Comparison of ENCODE assay signal across 8 mouse cellular contexts in the genomic region with DNA sequence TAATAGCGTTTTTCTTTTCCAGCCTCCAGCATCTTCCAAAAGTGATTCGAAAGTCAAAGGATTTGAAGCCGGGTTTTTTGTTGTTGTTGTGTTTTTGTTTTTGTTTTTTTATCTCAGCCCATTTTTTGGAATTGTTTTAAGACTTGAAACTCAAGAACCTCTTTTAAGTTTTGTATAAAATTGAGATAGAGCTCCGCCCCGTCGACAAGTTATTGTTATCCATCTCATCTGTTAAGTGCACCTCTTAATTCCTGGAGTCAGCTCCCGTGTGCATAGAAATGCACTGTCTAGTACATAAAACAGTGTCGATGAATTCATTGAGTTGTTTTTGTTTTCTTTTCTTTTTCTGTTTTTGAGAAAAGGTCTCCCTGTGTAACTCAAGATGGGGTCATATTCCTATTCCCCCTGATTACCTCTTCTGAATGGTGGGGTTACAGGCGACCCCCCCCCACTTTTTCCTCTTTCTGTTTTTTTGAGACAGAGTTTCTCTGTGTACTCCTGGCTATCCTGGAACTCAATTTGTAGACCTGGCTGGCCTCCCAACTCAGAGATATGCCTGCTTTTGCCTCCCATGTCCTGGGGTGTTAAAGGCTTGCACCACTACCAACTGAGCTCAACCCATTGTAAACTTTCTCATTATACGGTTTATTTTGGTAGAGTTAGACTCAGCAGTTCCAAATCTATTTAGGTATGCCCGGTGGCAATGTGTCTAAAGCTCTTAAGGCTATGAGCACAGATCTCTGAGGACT. TPM values are rescaled to one million over a fixed set of nuclear protein-coding genes. Genes with fewer than 3 reads are reported as not detected.
A peak's percentile ranks its signal among the peaks of the same experiment; 100 is the strongest.
DNase-seq lines count a peak whose midpoint lies in the region; ATAC-seq and TF ChIP-seq lines count a peak whose summit lies in the region.

No protein-coding gene starts in this region.

- ATAC-seq in lung, postnatal 0 days: no peak
- ATAC-seq in heart, embryonic 15.5 days (replicated peaks; ENCODE audit: insufficient number of reproducible peaks, insufficient read depth, low FRiP score, low read depth): no peak
- ATAC-seq in liver, embryonic 14.5 days (ENCODE audit: insufficient read depth): no peak

- intact Hi-C loops in left cerebral cortex, postnatal 25 days (cut with DNase I): no loop called here

- peak overlapping the region; percentile 87 for H3K27ac ChIP-seq in lung, postnatal 0 days (ENCODE audit: low read length)
- peak overlapping the region; percentile 95 for H3K27ac ChIP-seq in heart, embryonic 15.5 days
- H3K27ac ChIP-seq in liver, embryonic 14.5 days: peak overlapping the region; percentile 93

- no peak for TF ChIP-seq CTCF in lung, postnatal 0 days (IDR thresholded peaks at IDR 0.05)
- no peak for TF ChIP-seq CTCF in liver, embryonic 14.5 days (IDR thresholded peaks at IDR 0.05; ENCODE audit: low read depth)

- DNase-seq in lung, postnatal 0 days (ENCODE audit: low spot score): no peak
- DNase-seq in lung, postnatal 25 days (ENCODE audit: low spot score): no peak
- DNase-seq in cerebellum, adult 8-10 months: peak; percentile 21
- peak in 1 of 3 experiments; percentile 70 for DNase-seq in liver, embryonic 14.5 days (ENCODE audit: low read depth in 3 of 3, low spot score in 3 of 3)
- no peak for DNase-seq in layer of hippocampus, adult 9-10 months (ENCODE audit: low spot score)
- DNase-seq in left cerebral cortex, postnatal 25 days (ENCODE audit: low spot score in 2 of 2): no peak
- no peak for DNase-seq in spleen, postnatal 36 days (ENCODE audit: low spot score in 2 of 2)

- no peak for TF ChIP-seq EP300 in lung, postnatal 0 days (IDR thresholded peaks at IDR 0.05)
- TF ChIP-seq EP300 in liver, embryonic 14.5 days (IDR thresholded peaks at IDR 0.05; ENCODE audit: low read depth): no peak

- peak overlapping the region; percentile 74 for H3K9ac ChIP-seq in lung, postnatal 0 days (replicated peaks; ENCODE audit: low read depth)
- H3K9ac ChIP-seq in heart, embryonic 15.5 days: peak overlapping the region; percentile 79
- peak overlapping the region; percentile 95 for H3K9ac ChIP-seq in liver, embryonic 14.5 days (replicated peaks)

- H3K27me3 ChIP-seq in lung, postnatal 0 days (replicated peaks; ENCODE audit: insufficient read depth, low read length): no peaks in the 10 kb centered on the region
- H3K27me3 ChIP-seq in heart, embryonic 15.5 days: no peaks in the 10 kb centered on the region
- H3K27me3 ChIP-seq in liver, embryonic 14.5 days (ENCODE audit: control insufficient read depth, insufficient read depth, low read length): no peaks in the 10 kb centered on the region

- no peaks in the 10 kb centered on the region for H3K36me3 ChIP-seq in lung, postnatal 0 days (ENCODE audit: insufficient read depth, low read length)
- H3K36me3 ChIP-seq in heart, embryonic 15.5 days: no peaks in the 10 kb centered on the region
- peaks cover 3% of the 10 kb centered on the region for H3K36me3 ChIP-seq in liver, embryonic 14.5 days (replicated peaks; ENCODE audit: control insufficient read depth, insufficient read depth, low read depth)

- no peaks in the 10 kb centered on the region; the same call in 1 of the 2 replicates for H3K4me1 ChIP-seq in lung, postnatal 0 days (ENCODE audit: insufficient read depth, low read depth, low read length)
- peaks cover 12% of the 10 kb centered on the region for H3K4me1 ChIP-seq in heart, embryonic 15.5 days (replicated peaks)
- peaks cover 38 to 39% of the 10 kb centered on the region in 2 experiments for H3K4me1 ChIP-seq in liver, embryonic 14.5 days (replicated peaks; ENCODE audit: control insufficient read depth in 2 of 2, insufficient read depth in 2 of 2, low read length in 1 of 2)

- H3K4me3 ChIP-seq in lung, postnatal 0 days (ENCODE audit: low read depth, low read length): peak overlapping the region; percentile 77
- H3K4me3 ChIP-seq in heart, embryonic 15.5 days: peak overlapping the region; percentile 92
- peak overlapping the region; percentile 75 to 91 for H3K4me3 ChIP-seq in liver, embryonic 14.5 days (ENCODE audit: insufficient read depth in 1 of 2, low read depth in 2 of 2, low read length in 2 of 2)

- no peaks in the 10 kb centered on the region for H3K9me3 ChIP-seq in lung, postnatal 0 days (ENCODE audit: low read length)
- no peaks in the 10 kb centered on the region for H3K9me3 ChIP-seq in heart, embryonic 15.5 days (replicated peaks)
- H3K9me3 ChIP-seq in liver, embryonic 14.5 days (ENCODE audit: control insufficient read depth, low read length): no peaks in the 10 kb centered on the region

- peak overlapping the region; percentile 58 for H3K4me2 ChIP-seq in lung, postnatal 0 days (replicated peaks; ENCODE audit: low read depth, low read length)
- H3K4me2 ChIP-seq in heart, embryonic 15.5 days: peak overlapping the region; percentile 61
- H3K4me2 ChIP-seq in liver, embryonic 14.5 days (ENCODE audit: low read depth): peak overlapping the region; percentile 88

- WGBS in lung, postnatal 0 days: 10% methylated on average over 11 of the region's 11 CpGs
- WGBS in heart, embryonic 15.5 days: 10% methylated on average over 11 of the region's 11 CpGs
- 12% methylated on average over 11 of the region's 11 CpGs for WGBS in liver, embryonic 14.5 days (ENCODE audit: insufficient replicate concordance)

RNA-seq across cellular contexts. Expression of a gene that starts 28.2 kb away (rescaled TPM):
- 19.9 and 21.2 TPM in 2 replicates for polyA plus RNA-seq in lung, postnatal 0 days (2015; fragmentation: Nextera tagmentation; extraction: Ambion mirVana)
- polyA plus RNA-seq in heart, embryonic 15.5 days (2015; fragmentation: Nextera tagmentation; extraction: Ambion mirVana): 17.2 and 18.6 TPM in 2 replicates
- polyA plus RNA-seq in liver, embryonic 14.5 days (2012; rRNA removed): 6.9 and 8.7 TPM in 2 replicates
- polyA plus RNA-seq in liver, embryonic 14.5 days (2014; fragmentation: Nextera tagmentation; extraction: Ambion mirVana): 15.5 and 16.9 TPM in 2 replicates
- 10 to 100 TPM; 41.8 to 42.5 TPM for total RNA-seq in left cerebral cortex, postnatal 25 days (2021)

RNA-seq across cellular contexts. Expression of a gene that starts 38.7 kb away (rescaled TPM):
- 13.0 and 16.0 TPM in 2 replicates for polyA plus RNA-seq in lung, postnatal 0 days (2015; fragmentation: Nextera tagmentation; extraction: Ambion mirVana)
- polyA plus RNA-seq in heart, embryonic 15.5 days (2015; fragmentation: Nextera tagmentation; extraction: Ambion mirVana): 17.2 and 20.0 TPM in 2 replicates
- 3.2 and 6.1 TPM in 2 replicates for polyA plus RNA-seq in liver, embryonic 14.5 days (2012; rRNA removed)
- 16.1 and 17.7 TPM in 2 replicates for polyA plus RNA-seq in liver, embryonic 14.5 days (2014; fragmentation: Nextera tagmentation; extraction: Ambion mirVana)
- 1 to 10 TPM; 9.5 to 9.8 TPM for total RNA-seq in left cerebral cortex, postnatal 25 days (2021)

RNA-seq across cellular contexts. Expression of a gene that starts 46.8 kb away (rescaled TPM):
- polyA plus RNA-seq in lung, postnatal 0 days (2015; fragmentation: Nextera tagmentation; extraction: Ambion mirVana): 166 and 175 TPM in 2 replicates
- 140 and 148 TPM in 2 replicates for polyA plus RNA-seq in heart, embryonic 15.5 days (2015; fragmentation: Nextera tagmentation; extraction: Ambion mirVana)
- 22.2 and 33.6 TPM in 2 replicates for polyA plus RNA-seq in liver, embryonic 14.5 days (2012; rRNA removed)
- 102 and 107 TPM in 2 replicates for polyA plus RNA-seq in liver, embryonic 14.5 days (2014; fragmentation: Nextera tagmentation; extraction: Ambion mirVana)
- total RNA-seq in left cerebral cortex, postnatal 25 days (2021): 100 to 1,000 TPM; 154 to 167 TPM
